Mouse (Mus musculus) heart, postnatal 14 days (tissue): ENCODE results near the gene Pbx1. TPM values are rescaled to one million over a fixed set of nuclear protein-coding genes. Genes with fewer than 3 reads are reported as not detected.
"Not testable (repeated sequence)": the region's sequence is repeated elsewhere in the genome, so short reads cannot be mapped to it uniquely, and the experiment has no call there.

Experiments
- DNase-seq, 2 experiments: peaks; one replicate each; pipeline ENCODE4 v3.0.0; 2021 to 2022
- intact Hi-C: fragments of 180-260 bp; cut with DNase I; formaldehyde crosslinking; loops from one replicate; pipeline ENCODE4 v1.15.1; 2025
- long read RNA-seq, 2 experiments: library from polyadenylated mRNA; stranded (forward); transcript quantifications; one replicate each; pipeline ENCODE4 v2.0.0; 2021
- total RNA-seq, 2 experiments: library from RNA; stranded (reverse); gene quantifications; 2 replicates each; pipeline ENCODE4 v1.2.3; 2021

The Pbx1 gene
- 10 to 100 TPM; 54.2 to 63.0 TPM for total RNA-seq
- long read RNA-seq, experiment 1, partial matches to known transcripts, result 6 of 12 reads
- long read RNA-seq, experiment 1, other reads (novel, unspliced or antisense), result 6 of 12 reads
- long read RNA-seq, experiment 2, partial matches to known transcripts, result 2 of 9 reads
- long read RNA-seq, experiment 2, other reads (novel, unspliced or antisense), result 7 of 9 reads

- intact Hi-C loops, result loop anchor here (2.0 kb wide), 1 partner anchor 49 kb away; no protein-coding TSS in a partner anchor
- DNase-seq, result not testable (repeated sequence)
Observed at GRCm38 (mm10) chr1:168432232-168432280, at the start of gene Pbx1. TSS of gene Pbx1 (minus strand) at chr1:168432270.

GRCm38 (mm10) chr1:168479626-168480025, 47.6 kb upstream of the Pbx1 start:
- intact Hi-C loops, result loop anchor here (5.0 kb wide), 1 partner anchor 102 kb away; no protein-coding TSS in a partner anchor
- DNase-seq, result no peak

- intact Hi-C loops, result loop anchor here (5.0 kb wide), 1 partner anchor 102 kb away; no protein-coding TSS in a partner anchor
- no peak for DNase-seq
Observed at GRCm38 (mm10) chr1:168478829-168479228, 46.8 kb upstream of the Pbx1 start.

DNA sequence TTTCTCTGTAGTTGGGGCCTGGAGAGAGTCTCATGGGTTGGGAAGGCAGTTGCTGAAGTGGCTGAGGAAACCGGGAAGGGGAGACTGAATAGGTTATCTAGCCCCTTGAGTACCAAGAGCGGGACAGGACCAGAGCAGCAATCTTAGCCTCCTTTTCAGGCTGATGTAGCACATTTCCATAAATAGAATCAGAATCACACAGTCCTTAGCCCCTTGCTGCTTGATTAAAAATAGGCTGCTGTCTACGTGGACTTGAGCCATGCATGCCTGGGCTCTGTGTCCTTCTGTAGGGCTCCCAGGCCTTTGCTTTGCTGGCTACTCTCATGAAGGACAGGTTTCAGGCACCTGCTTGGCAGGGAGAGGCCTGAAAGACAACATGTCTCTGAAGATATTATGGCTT, 44.8 kb upstream of the Pbx1 start:
- DNase-seq, result peak; percentile 20 to 40
- intact Hi-C loops, result loop anchor here (5.0 kb wide), 1 partner anchor 100 kb away; no protein-coding TSS in a partner anchor

GRCm38 (mm10) chr1:168476216-168476897, 44.3 kb upstream of the Pbx1 start:
- peak in 1 of 2 experiments; percentile 14 for DNase-seq
- intact Hi-C loops, result loop anchor here (5.0 kb wide), 1 partner anchor 99 kb away; no protein-coding TSS in a partner anchor

GRCm38 (mm10) chr1:168475579-168476208, 43.6 kb upstream of the Pbx1 start:
- intact Hi-C loops, result loop anchor here (5.0 kb wide), 1 partner anchor 98 kb away; no protein-coding TSS in a partner anchor
- no peak for DNase-seq

- intact Hi-C loops, result no loop called here
- DNase-seq, result peak; percentile 13 to 41
Observed at GRCm38 (mm10) chr1:168473255-168474069, 41.4 kb upstream of the Pbx1 start.

- DNase-seq, result no peak
- intact Hi-C loops, result no loop called here
Observed at GRCm38 (mm10) chr1:168472545-168473254, 40.6 kb upstream of the Pbx1 start.

DNA sequence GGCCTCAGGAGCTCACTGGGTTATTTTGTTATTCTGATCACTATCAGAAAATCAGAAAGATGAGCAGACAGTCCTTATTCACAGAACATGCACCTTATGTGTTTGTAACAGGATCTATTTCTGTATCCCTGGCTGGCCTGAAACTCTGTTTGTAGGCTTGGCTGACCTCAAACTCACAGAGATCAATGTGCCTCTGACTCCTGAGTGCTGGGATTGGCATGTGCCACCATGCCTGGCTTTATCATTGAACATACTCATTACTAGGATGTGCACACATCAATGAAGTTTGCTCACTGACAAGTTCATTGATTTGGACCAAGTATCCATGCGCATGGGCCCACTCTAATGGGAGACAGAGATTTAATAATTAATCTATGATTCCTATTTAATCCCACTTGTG, 27.4 kb upstream of the Pbx1 start:
- intact Hi-C loops, result loop anchor here (10.0 kb wide), 1 partner anchor 895 kb away; no protein-coding TSS in a partner anchor
- DNase-seq, result no peak

GRCm38 (mm10) chr1:168457191-168457747, 25.2 kb upstream of the Pbx1 start:
- DNase-seq, result peak; percentile 23 to 49

GRCm38 (mm10) chr1:168455178-168455577, 23.1 kb upstream of the Pbx1 start:
- intact Hi-C loops, result loop anchor here (10.0 kb wide), 1 partner anchor 900 kb away; no protein-coding TSS in a partner anchor
- DNase-seq, result no peak

More at GRCm38 (mm10) chr1:168457191-168457747, 25.2 kb upstream of the Pbx1 start:
- intact Hi-C loops, result loop anchor here (10.0 kb wide), 1 partner anchor 898 kb away; no protein-coding TSS in a partner anchor

GRCm38 (mm10) chr1:168433671-168434070, 1.6 kb upstream of the Pbx1 start:
- no peak for DNase-seq
- intact Hi-C loops, result loop anchor here (2.0 kb wide), 1 partner anchor 51 kb away; no protein-coding TSS in a partner anchor

DNA sequence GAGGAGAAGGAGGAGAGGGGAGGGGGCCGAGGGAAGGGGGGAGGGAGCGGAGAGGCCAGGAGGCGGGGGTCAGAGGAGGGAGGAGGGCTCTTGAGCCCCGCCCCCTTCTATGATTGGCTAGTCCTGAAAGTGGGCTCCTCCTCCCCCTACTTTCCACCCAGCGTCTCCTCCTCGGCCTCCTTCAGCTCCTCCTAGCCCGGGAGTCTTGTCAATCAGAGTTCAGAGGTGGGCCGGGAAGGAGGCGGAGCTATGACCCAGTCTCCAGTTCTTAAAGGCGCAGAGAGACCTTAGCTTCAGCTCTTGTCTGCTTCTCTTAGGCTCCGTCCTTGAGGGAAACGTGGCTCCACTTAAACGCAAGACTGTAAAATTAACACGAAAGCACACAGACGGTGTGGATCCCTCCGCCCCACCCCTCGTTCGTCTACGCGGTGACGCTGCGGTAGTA, 233 bp upstream of the Pbx1 start:
- intact Hi-C loops, result loop anchor here (2.0 kb wide), 1 partner anchor 50 kb away; no protein-coding TSS in a partner anchor
- DNase-seq, result peak; percentile 93 to 94

GRCm38 (mm10) chr1:168431711-168432231, 299 bp downstream of the Pbx1 start:
- peak; percentile 76 to 79 for DNase-seq
- intact Hi-C loops, result loop anchor here (2.0 kb wide), 1 partner anchor 49 kb away; no protein-coding TSS in a partner anchor

- DNase-seq, result peak; percentile 57 to 61
- intact Hi-C loops, result no loop called here
Observed at GRCm38 (mm10) chr1:168430868-168431710, 981 bp downstream of the Pbx1 start.

GRCm38 (mm10) chr1:168429856-168430644, 2.0 kb downstream of the Pbx1 start:
- DNase-seq, result no peak

DNA sequence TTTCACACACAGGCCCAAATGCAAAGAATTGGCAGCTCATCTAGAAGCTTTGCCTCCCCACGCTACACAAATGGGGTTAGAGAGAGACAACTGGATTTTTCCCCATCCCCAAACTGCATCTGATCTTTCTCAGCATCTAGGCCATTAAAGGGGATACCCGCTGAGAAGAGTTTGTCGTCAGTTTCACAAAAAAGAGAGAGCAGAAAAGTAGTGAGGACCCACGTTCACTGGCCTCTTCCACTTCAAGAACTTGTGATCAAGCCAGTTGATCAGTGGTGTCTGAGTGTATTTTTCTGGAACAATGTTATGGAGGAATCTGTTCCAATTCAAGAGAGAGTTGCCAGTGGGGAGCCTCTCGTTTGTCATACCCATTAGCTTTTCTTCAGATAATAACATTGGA, 2.7 kb downstream of the Pbx1 start:
- no peak for DNase-seq
- intact Hi-C loops, result loop anchor here (2.0 to 5.0 kb wide), 3 partner anchors 37 to 215 kb away; no protein-coding TSS in a partner anchor

More at GRCm38 (mm10) chr1:168429856-168430644, 2.0 kb downstream of the Pbx1 start:
- intact Hi-C loops, result loop anchor here (2.0 to 5.0 kb wide), 3 partner anchors 38 to 215 kb away; no protein-coding TSS in a partner anchor
